Mouse (Mus musculus): ENCODE results near the gene Vmn1r204.
"Not testable (repeated sequence)": the region's sequence is repeated elsewhere in the genome, so short reads cannot be mapped to it uniquely, and the experiment has no call there.

Vmn1r204 gene

GRCm38 (mm10) chr13:22552898-22553297 lies at the start of gene Vmn1r204:
Gene Vmn1r204 (plus strand): TSS chr13:22553198.
- DNase-seq (ENCODE audit: low read depth, low spot score) = not testable (repeated sequence)

GRCm38 (mm10) chr13:22505281-22505680 lies 47.7 kb upstream of the Vmn1r204 start, which contains the start of gene Vmn1r202:
Gene Vmn1r202 (minus strand): TSS chr13:22505381.
- no peak for DNase-seq (ENCODE audit: low read depth, low spot score)

- DNase-seq (ENCODE audit: low read depth, low spot score) = no peak
Observed at GRCm38 (mm10) chr13:22517814-22518213, 35.2 kb upstream of the Vmn1r204 start, which contains the start of gene Vmn1r203. Gene Vmn1r203 (plus strand): TSS chr13:22518114.

GRCm38 (mm10) chr13:22574911-22575310 lies 21.9 kb downstream of the Vmn1r204 start:
- not testable (repeated sequence) for DNase-seq (ENCODE audit: low read depth, low spot score)

- not testable (repeated sequence) for DNase-seq (ENCODE audit: low read depth, low spot score)
Observed at GRCm38 (mm10) chr13:22583336-22583735, 30.3 kb downstream of the Vmn1r204 start.

GRCm38 (mm10) chr13:22592900-22593299 lies 39.9 kb downstream of the Vmn1r204 start, which contains the start of gene Vmn1r205:
Gene Vmn1r205 (minus strand): TSS chr13:22593000.
- DNase-seq (ENCODE audit: low read depth, low spot score) = no peak
